ENCODE assay signal across 9 mouse cellular contexts in genomic region chr6:106770046-106770445, GRCm38 (mm10). TPM values are rescaled to one million over a fixed set of nuclear protein-coding genes. Genes with fewer than 3 reads are reported as not detected.
DNase-seq lines count a peak whose midpoint lies in the region; ATAC-seq and TF ChIP-seq lines count a peak whose summit lies in the region.
"Had no signal": no experiment of that assay in that cellular context is flagged by ENCODE, and none has a peak within 500 bp of the region (broad histone marks: within the 10 kb centered on the region; RNA-seq: fewer than 3 reads in every experiment).

No protein-coding gene starts in this region.

- H3K27ac ChIP-seq in forebrain, embryonic 11.5 days (ENCODE audit: low read depth, low read length), result no peak overlapping the region
- no peak overlapping the region for H3K27ac ChIP-seq in limb, embryonic 14.5 days (replicated peaks; ENCODE audit: low read depth, low read length)
- no peak overlapping the region for H3K27ac ChIP-seq in stomach, embryonic 15.5 days

- peak overlapping the region; percentile 76 for H3K9ac ChIP-seq in forebrain, embryonic 11.5 days (ENCODE audit: low read length)
- peak overlapping the region; percentile 70 for H3K9ac ChIP-seq in limb, embryonic 14.5 days (ENCODE audit: low read depth, low read length, severe bottlenecking)
- peak overlapping the region; percentile 53; the same call in 1 of the 2 replicates for H3K9ac ChIP-seq in stomach, embryonic 15.5 days

- H3K36me3 ChIP-seq in megakaryocyte, embryonic 14.5 days (replicated peaks; ENCODE audit: low read length), result peaks cover 38% of the 10 kb centered on the region
- no peaks in the 10 kb centered on the region; the same call in 1 of the 2 replicates for H3K36me3 ChIP-seq in forebrain, embryonic 11.5 days (ENCODE audit: control insufficient read depth, insufficient read depth, low read length)
- H3K36me3 ChIP-seq in limb, embryonic 14.5 days (ENCODE audit: control insufficient read depth, insufficient read depth, low read length), result peaks cover 23% of the 10 kb centered on the region
- peaks cover 7% of the 10 kb centered on the region for H3K36me3 ChIP-seq in stomach, embryonic 15.5 days

- no peak for TF ChIP-seq POLR2A in limb, embryonic 14.5 days (IDR thresholded peaks at IDR 0.05; ENCODE audit: borderline replicate concordance, extremely low read depth, insufficient read depth, insufficient read length)

- peak overlapping the region; percentile 91 for H3K4me3 ChIP-seq in megakaryocyte, embryonic 14.5 days (replicated peaks)
- H3K4me3 ChIP-seq in forebrain, embryonic 11.5 days (ENCODE audit: low read depth, low read length), result peak overlapping the region; percentile 83
- H3K4me3 ChIP-seq in limb, embryonic 14.5 days (replicated peaks; ENCODE audit: low read length), result peak overlapping the region; percentile 91
- H3K4me3 ChIP-seq in stomach, embryonic 15.5 days (replicated peaks), result peak overlapping the region; percentile 89

- no peaks in the 10 kb centered on the region for H3K9me3 ChIP-seq in megakaryocyte, embryonic 14.5 days
- no peaks in the 10 kb centered on the region for H3K9me3 ChIP-seq in forebrain, embryonic 11.5 days (ENCODE audit: control insufficient read depth, low read length)
- no peaks in the 10 kb centered on the region for H3K9me3 ChIP-seq in limb, embryonic 14.5 days (ENCODE audit: control insufficient read depth, low read length)
- H3K9me3 ChIP-seq in stomach, embryonic 15.5 days, result no peaks in the 10 kb centered on the region

- H3K27me3 ChIP-seq in megakaryocyte, embryonic 14.5 days (replicated peaks), result no peaks in the 10 kb centered on the region
- H3K27me3 ChIP-seq in forebrain, embryonic 11.5 days (ENCODE audit: control insufficient read depth, insufficient read depth, low read length), result no peaks in the 10 kb centered on the region
- H3K27me3 ChIP-seq in limb, embryonic 14.5 days (ENCODE audit: control insufficient read depth, insufficient read depth, low read length), result no peaks in the 10 kb centered on the region
- H3K27me3 ChIP-seq in stomach, embryonic 15.5 days (replicated peaks), result no peaks in the 10 kb centered on the region

- peaks cover 12% of the 10 kb centered on the region for H3K4me1 ChIP-seq in megakaryocyte, embryonic 14.5 days
- peaks cover 3% of the 10 kb centered on the region; the same call in 1 of the 2 replicates for H3K4me1 ChIP-seq in forebrain, embryonic 11.5 days (replicated peaks; ENCODE audit: control insufficient read depth, insufficient read depth, low read length)
- H3K4me1 ChIP-seq in limb, embryonic 14.5 days (ENCODE audit: control insufficient read depth, insufficient read depth, low read length), result peaks cover 11% of the 10 kb centered on the region
- peaks cover 9% of the 10 kb centered on the region for H3K4me1 ChIP-seq in stomach, embryonic 15.5 days

- H3K4me2 ChIP-seq in forebrain, embryonic 11.5 days (ENCODE audit: low read depth, low read length, severe bottlenecking), result peak overlapping the region; percentile 75
- H3K4me2 ChIP-seq in limb, embryonic 14.5 days (replicated peaks; ENCODE audit: low read depth, low read length, severe bottlenecking), result peak overlapping the region; percentile 90
- peak overlapping the region; percentile 87 for H3K4me2 ChIP-seq in stomach, embryonic 15.5 days

- 57% methylated on average over 4 of the region's 4 CpGs for WGBS in forebrain, embryonic 11.5 days
- 41% methylated on average over 4 of the region's 4 CpGs for WGBS in limb, embryonic 14.5 days
- 42% methylated on average over 4 of the region's 4 CpGs for WGBS in stomach, embryonic 15.5 days

- no peak for ATAC-seq in megakaryocyte, adult 5-6 weeks (ENCODE audit: poor library complexity, severe bottlenecking)
- ATAC-seq in forebrain, embryonic 11.5 days (replicated peaks; ENCODE audit: low FRiP score), result no peak
- ATAC-seq in limb, embryonic 14.5 days (ENCODE audit: low FRiP score, low read depth), result no peak
- ATAC-seq in stomach, embryonic 15.5 days (ENCODE audit: insufficient read depth, low FRiP score, low read depth), result no peak

- no peak for DNase-seq in forebrain, embryonic 11.5 days (ENCODE audit: low spot score)
- DNase-seq in limb, embryonic 14.5 days (ENCODE audit: low spot score), result no peak
- DNase-seq in frontal cortex, postnatal 14 days (ENCODE audit: low spot score in 2 of 2), result no peak
- no peak for DNase-seq in ovary, postnatal 10 days (ENCODE audit: low spot score)
- no peak for DNase-seq in right cerebral cortex, postnatal 14 days
- DNase-seq: layer of hippocampus, adult 9-11 months had no signal

RNA-seq across cellular contexts. Expression of gene Trnt1, which starts 1.1 kb away (rescaled TPM):
- 0.66 TPM in 1 of 2 replicates, not detected in the other for polyA plus RNA-seq in megakaryocyte, embryonic 14.5 days (2012; ENCODE audit: insufficient read depth, low replicate concordance)
- 27.9 and 35.9 TPM in 2 replicates for total RNA-seq in megakaryocyte, adult 5-6 weeks (2015)
- 50.4 and 52.2 TPM in 2 replicates for total RNA-seq in megakaryocyte, adult 5-6 weeks (2017)
- 77.5 and 89.6 TPM in 2 replicates for polyA plus RNA-seq in forebrain, embryonic 11.5 days (2014; fragmentation: Nextera tagmentation; extraction: Ambion mirVana)
- 23.7 and 34.3 TPM in 2 replicates for polyA plus RNA-seq in limb, embryonic 14.5 days (2012; rRNA removed)
- polyA plus RNA-seq in limb, embryonic 14.5 days (2014; fragmentation: Nextera tagmentation; extraction: Ambion mirVana), result 59.0 and 59.9 TPM in 2 replicates
- polyA plus RNA-seq in stomach, embryonic 15.5 days (2015; fragmentation: Nextera tagmentation; extraction: Ambion mirVana), result 52.5 and 56.7 TPM in 2 replicates

RNA-seq across cellular contexts. Expression of gene Il5ra, which starts 21.2 kb away (rescaled TPM):
- 1.0 TPM in 1 of 2 replicates, not detected in the other for polyA plus RNA-seq in megakaryocyte, embryonic 14.5 days (2012; ENCODE audit: insufficient read depth, low replicate concordance)
- total RNA-seq in megakaryocyte, adult 5-6 weeks (2015), result 3.1 and 4.2 TPM in 2 replicates
- 4.3 and 5.9 TPM in 2 replicates for total RNA-seq in megakaryocyte, adult 5-6 weeks (2017)
- not detected in 2 replicates for polyA plus RNA-seq in forebrain, embryonic 11.5 days (2014; fragmentation: Nextera tagmentation; extraction: Ambion mirVana)
- 0.09 and 0.10 TPM in 2 replicates for polyA plus RNA-seq in limb, embryonic 14.5 days (2012; rRNA removed)
- polyA plus RNA-seq in limb, embryonic 14.5 days (2014; fragmentation: Nextera tagmentation; extraction: Ambion mirVana), result 0.17 and 0.41 TPM in 2 replicates
- polyA plus RNA-seq in stomach, embryonic 15.5 days (2015; fragmentation: Nextera tagmentation; extraction: Ambion mirVana), result 0.09 TPM in 1 of 2 replicates, not detected in the other

RNA-seq across cellular contexts. Expression of gene Crbn, which starts 29.8 kb away (rescaled TPM):
- polyA plus RNA-seq in megakaryocyte, embryonic 14.5 days (2012; ENCODE audit: insufficient read depth, low replicate concordance), result 0.63 TPM in 1 of 2 replicates, not detected in the other
- 20.8 and 23.1 TPM in 2 replicates for total RNA-seq in megakaryocyte, adult 5-6 weeks (2015)
- 38.7 and 44.3 TPM in 2 replicates for total RNA-seq in megakaryocyte, adult 5-6 weeks (2017)
- 44.0 and 47.4 TPM in 2 replicates for polyA plus RNA-seq in forebrain, embryonic 11.5 days (2014; fragmentation: Nextera tagmentation; extraction: Ambion mirVana)
- 16.9 and 22.4 TPM in 2 replicates for polyA plus RNA-seq in limb, embryonic 14.5 days (2012; rRNA removed)
- 44.3 and 46.3 TPM in 2 replicates for polyA plus RNA-seq in limb, embryonic 14.5 days (2014; fragmentation: Nextera tagmentation; extraction: Ambion mirVana)
- 42.1 and 43.3 TPM in 2 replicates for polyA plus RNA-seq in stomach, embryonic 15.5 days (2015; fragmentation: Nextera tagmentation; extraction: Ambion mirVana)

Comparison
In these comparisons a context has a peak if more than half of its experiments do, and no peak if none do; other contexts are left out.
1. RNA of gene Trnt1, which starts 1.1 kb away (polyA plus RNA-seq): 77.5 to 89.6 TPM in forebrain, embryonic 11.5 days, 23.7 to 59.9 TPM in limb, embryonic 14.5 days and 52.5 to 56.7 TPM in stomach, embryonic 15.5 days; 0.66 TPM in megakaryocyte, embryonic 14.5 days; every median in the first group is over 10 times any median in the second.
2. RNA of gene Crbn, which starts 29.8 kb away (polyA plus RNA-seq): 44.0 to 47.4 TPM in forebrain, embryonic 11.5 days, 16.9 to 46.3 TPM in limb, embryonic 14.5 days and 42.1 to 43.3 TPM in stomach, embryonic 15.5 days; 0.63 TPM in megakaryocyte, embryonic 14.5 days; every median in the first group is over 10 times any median in the second.
3. Peak in every context shown above with its lines, with median percentiles within 50 percentile points of each other: H3K4me3 ChIP-seq, H3K4me2 ChIP-seq and H3K9ac ChIP-seq.